23 mouse cellular contexts compared by ENCODE assay signal in genomic region chr4:104429127-104429526, GRCm38 (mm10).
A peak's percentile ranks its signal among the peaks of the same experiment; 100 is the strongest.
DNase-seq lines count a peak whose midpoint lies in the region; ATAC-seq and TF ChIP-seq lines count a peak whose summit lies in the region.
"Had no signal": no experiment of that assay in that cellular context is flagged by ENCODE, and none has a peak within 500 bp of the region (broad histone marks: within the 10 kb centered on the region; RNA-seq: fewer than 3 reads in every experiment).

No protein-coding gene starts in this region.

- no peak overlapping the region for H3K27ac ChIP-seq in intestine, embryonic 15.5 days
- no peak overlapping the region for H3K27ac ChIP-seq in intestine, postnatal 0 days (ENCODE audit: low read depth, low read length)
- H3K27ac ChIP-seq: embryonic facial prominence, embryonic 10.5 days; embryonic facial prominence, embryonic 12.5 days; forebrain, embryonic 13.5 days; forebrain, embryonic 15.5 days had no signal

- intact Hi-C loops in heart, postnatal 25 days (cut with DNase I): no loop called here

- no peaks in the 10 kb centered on the region for H3K4me1 ChIP-seq in intestine, embryonic 15.5 days (replicated peaks)
- no peaks in the 10 kb centered on the region for H3K4me1 ChIP-seq in intestine, postnatal 0 days (replicated peaks; ENCODE audit: control insufficient read depth, insufficient read depth, low read length)
- H3K4me1 ChIP-seq: embryonic facial prominence, embryonic 12.5 days had no signal

- H3K9ac ChIP-seq in intestine, embryonic 15.5 days: no peak overlapping the region
- no peak overlapping the region for H3K9ac ChIP-seq in intestine, postnatal 0 days (ENCODE audit: low read depth, low read length)
- H3K9ac ChIP-seq: embryonic facial prominence, embryonic 12.5 days; forebrain, embryonic 13.5 days; forebrain, embryonic 15.5 days had no signal

- DNase-seq in heart, adult 11 months: peak; percentile 43
- no peak for DNase-seq in heart, postnatal 25 days (ENCODE audit: low spot score)
- no peak for DNase-seq in spleen, adult 18-20 months
- DNase-seq: adrenal gland, adult 8-10 months; adrenal gland, postnatal 14 days; adrenal gland, postnatal 36 days; B cell, adult 2 months; cerebellum, adult 11-12 months; cerebellum, adult 2 months; cerebellum, adult 9-10 months; cerebellum, postnatal 10 days; cerebellum, postnatal 25 days had no signal

- no peak for TF ChIP-seq CTCF in intestine, postnatal 0 days (IDR thresholded peaks at IDR 0.05; ENCODE audit: low read depth)

- H3K4me3 ChIP-seq in intestine, embryonic 15.5 days (replicated peaks): no peak overlapping the region
- no peak overlapping the region for H3K4me3 ChIP-seq in intestine, postnatal 0 days (ENCODE audit: low read depth, low read length)
- H3K4me3 ChIP-seq: embryonic facial prominence, embryonic 10.5 days; embryonic facial prominence, embryonic 12.5 days; forebrain, embryonic 13.5 days; forebrain, embryonic 15.5 days had no signal

- 80% methylated on average over 7 of the region's 7 CpGs for WGBS in intestine, embryonic 15.5 days
- 67% methylated on average over 7 of the region's 7 CpGs for WGBS in intestine, postnatal 0 days

- H3K4me2 ChIP-seq in intestine, embryonic 15.5 days (replicated peaks): no peak overlapping the region
- no peak overlapping the region for H3K4me2 ChIP-seq in intestine, postnatal 0 days (replicated peaks; ENCODE audit: low read depth)
- H3K4me2 ChIP-seq: embryonic facial prominence, embryonic 12.5 days; forebrain, embryonic 13.5 days; forebrain, embryonic 15.5 days had no signal

- H3K27me3 ChIP-seq in intestine, embryonic 15.5 days (replicated peaks): no peaks in the 10 kb centered on the region
- H3K27me3 ChIP-seq in intestine, postnatal 0 days (replicated peaks; ENCODE audit: control insufficient read depth, insufficient read depth, low read length): no peaks in the 10 kb centered on the region
- H3K27me3 ChIP-seq: CH12.LX; embryonic facial prominence, embryonic 12.5 days; forebrain, embryonic 13.5 days; forebrain, embryonic 15.5 days; Patski had no signal

- H3K9me3 ChIP-seq in intestine, embryonic 15.5 days: no peaks in the 10 kb centered on the region
- no peaks in the 10 kb centered on the region for H3K9me3 ChIP-seq in intestine, postnatal 0 days (ENCODE audit: control insufficient read depth)
- H3K9me3 ChIP-seq: embryonic facial prominence, embryonic 10.5 days; embryonic facial prominence, embryonic 12.5 days; forebrain, embryonic 13.5 days; forebrain, embryonic 15.5 days had no signal

- H3K36me3 ChIP-seq in intestine, embryonic 15.5 days: no peaks in the 10 kb centered on the region
- H3K36me3 ChIP-seq in intestine, postnatal 0 days (ENCODE audit: control insufficient read depth, insufficient read depth): no peaks in the 10 kb centered on the region
- H3K36me3 ChIP-seq: embryonic facial prominence, embryonic 10.5 days; embryonic facial prominence, embryonic 12.5 days; forebrain, embryonic 15.5 days; G1E had no signal

- peak; percentile 77 for ATAC-seq in intestine, embryonic 15.5 days
- peak; percentile 86 for ATAC-seq in intestine, postnatal 0 days
- ATAC-seq: activated CD4-positive, CD25-positive, alpha-beta regulatory T cell, adult 4 months; CD4-positive, CD25-positive, alpha-beta regulatory T cell, adult 4 months; forebrain, embryonic 13.5 days; forebrain, embryonic 15.5 days; Patski had no signal
